Mouse (Mus musculus) inflammation-experienced regulatory T-cells, adult 6 months (primary cell): ENCODE data around the gene Gm3642. TPM values are rescaled to one million over a fixed set of nuclear protein-coding genes. Genes with fewer than 3 reads are reported as not detected.
"Not testable (repeated sequence)": the region's sequence is repeated elsewhere in the genome, so short reads cannot be mapped to it uniquely, and the experiment has no call there.

Experiments
- ATAC-seq: one replicate; pipeline ENCODE4 v1.8.0; 2017
- polyA plus RNA-seq, 3 experiments: library from polyadenylated mRNA; unstranded; fragments of 100-300 nt; shearing (Covaris generic); gene quantifications; one replicate each; pipeline ENCODE4 v1.2.1; 2017

Gene Gm3642
- not detected for polyA plus RNA-seq

DNA sequence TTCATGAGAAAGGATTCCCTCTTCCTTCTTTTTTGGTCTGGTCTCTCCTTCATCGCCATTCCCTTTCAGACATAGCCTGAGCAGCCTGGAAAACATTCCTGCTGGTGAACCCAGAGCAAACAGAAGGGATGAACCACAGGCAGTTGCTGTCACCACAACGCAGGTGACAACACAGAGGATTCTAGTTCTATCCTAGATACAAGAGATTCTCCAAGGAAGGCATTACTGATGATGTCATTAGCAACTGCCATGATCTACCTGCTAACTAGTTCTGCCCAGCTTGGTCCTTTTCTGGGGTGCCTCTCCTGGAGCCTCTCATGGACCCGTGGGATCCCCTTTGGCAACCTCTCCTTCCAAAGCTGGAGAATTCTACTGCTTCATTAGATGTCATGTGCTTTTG is at the start of gene Gm3642:
TSS of gene Gm3642 (minus strand) at position 101 of the 400 bp plus-strand sequence.
- ATAC-seq, result not testable (repeated sequence)

DNA sequence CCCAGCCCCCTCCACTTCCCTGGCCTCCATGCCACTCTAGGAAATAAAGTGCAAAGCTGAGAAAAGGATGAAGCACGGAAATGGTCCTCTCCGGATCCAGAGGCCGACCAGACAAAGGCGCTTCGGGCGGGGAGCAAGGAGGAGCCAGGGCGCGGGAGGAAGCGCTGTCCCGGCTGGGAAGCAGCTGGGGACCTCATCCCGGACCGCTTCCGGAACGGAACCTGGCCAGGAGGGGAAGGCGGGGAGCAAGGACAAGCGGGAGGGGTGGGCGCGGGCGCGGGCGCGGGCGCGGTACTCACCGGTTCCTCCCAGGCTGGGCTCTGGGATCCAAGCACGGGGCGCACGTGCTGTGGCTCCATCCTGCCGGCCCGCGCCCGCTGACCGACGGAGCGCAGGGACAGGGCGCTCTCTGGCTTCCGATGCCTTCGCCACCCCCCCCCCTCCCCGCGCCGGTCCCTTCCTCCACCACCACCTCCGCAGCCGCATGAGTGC is 49.5 kb upstream of the Gm3642 start, which contains the start of gene Gm3667:
TSS of gene Gm3667 (minus strand) at position 442 of the 492 bp plus-strand sequence.
- not testable (repeated sequence) for ATAC-seq

DNA sequence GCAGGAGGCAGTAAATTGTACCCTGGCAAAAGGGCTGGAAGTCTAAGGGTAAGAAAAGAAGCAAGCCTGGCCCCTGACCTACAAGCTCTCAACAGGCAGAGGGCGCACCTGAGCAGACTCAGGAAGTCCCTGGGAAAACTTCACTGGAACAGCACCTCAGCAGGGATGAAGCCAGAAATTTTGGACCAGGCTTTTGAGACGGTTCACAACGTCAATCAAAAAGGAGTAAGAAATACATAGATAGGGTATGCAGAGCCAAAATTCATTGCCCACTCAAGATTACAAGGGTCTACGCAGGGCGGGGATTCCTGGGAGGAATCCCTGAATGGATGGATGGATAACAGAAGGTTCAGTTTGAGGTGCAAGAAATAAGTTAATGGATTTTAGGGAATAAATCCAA is 48.7 kb upstream of the Gm3642 start:
- ATAC-seq, result not testable (repeated sequence)

DNA sequence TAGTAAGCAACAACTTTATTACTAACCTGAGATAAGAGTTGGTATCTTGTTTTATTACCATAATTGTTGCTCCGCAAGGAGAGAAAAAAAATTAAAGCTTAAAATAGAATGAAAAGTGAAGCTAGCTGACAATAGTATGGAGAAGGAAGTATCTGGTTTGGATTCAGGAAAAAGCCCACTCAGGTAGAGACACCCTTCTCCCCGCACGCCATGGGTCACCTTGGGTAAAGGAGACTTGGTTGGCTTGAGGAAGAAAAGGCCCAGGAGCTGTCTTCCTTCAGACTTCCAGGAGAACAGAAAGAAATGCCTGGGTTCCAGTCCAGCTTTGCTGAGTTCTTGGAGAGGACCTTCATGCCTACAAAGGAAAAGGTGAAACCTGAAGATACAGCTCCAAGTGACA is 16.8 kb downstream of the Gm3642 start:
- ATAC-seq, result not testable (repeated sequence)

Other genes with a start within 250 kb of the Gm3642 start
- gene Gm3629, start 249.7 kb downstream of the Gm3642 start, polyA plus RNA-seq, result 1 to 10 TPM in 1 of 3 experiments, under 1 TPM in 1, not detected in 1; 0.86 to 2.5 TPM
- gene Gm3460, start 217.9 kb downstream of the Gm3642 start, polyA plus RNA-seq, result not detected
- gene Gm10251, start 156.1 kb downstream of the Gm3642 start, polyA plus RNA-seq, result not detected
- under 1 TPM in 1 of 3 experiments, not detected in 2; 0.41 TPM for gene Gm8050, start 120.1 kb downstream of the Gm3642 start, polyA plus RNA-seq
- 10 to 100 TPM in 2 of 3 experiments, 1 to 10 TPM in 1; 7.7 to 31.5 (median 18.7) TPM for gene Gm3636, start 98.0 kb downstream of the Gm3642 start, polyA plus RNA-seq
- under 1 TPM in 2 of 3 experiments, not detected in 1; 0.36 to 0.55 TPM for gene Gm8362, start 65.9 kb downstream of the Gm3642 start, polyA plus RNA-seq
- gene Gm3667, start 49.7 kb upstream of the Gm3642 start, polyA plus RNA-seq, result 10 to 100 TPM in 2 of 3 experiments, 1 to 10 TPM in 1; 2.6 to 24.3 (median 12.6) TPM
- not detected for gene Gm6356, start 133.5 kb upstream of the Gm3642 start, polyA plus RNA-seq
- gene Gm10406, start 187.1 kb upstream of the Gm3642 start, polyA plus RNA-seq, result 1 to 10 TPM in 2 of 3 experiments, under 1 TPM in 1; 0.55 to 5.6 (median 1.4) TPM
- gene Gm3685, start 204.7 kb upstream of the Gm3642 start, polyA plus RNA-seq, result not detected